Mouse (Mus musculus): ENCODE data around the gene Haspin.

Haspin gene

DNA sequence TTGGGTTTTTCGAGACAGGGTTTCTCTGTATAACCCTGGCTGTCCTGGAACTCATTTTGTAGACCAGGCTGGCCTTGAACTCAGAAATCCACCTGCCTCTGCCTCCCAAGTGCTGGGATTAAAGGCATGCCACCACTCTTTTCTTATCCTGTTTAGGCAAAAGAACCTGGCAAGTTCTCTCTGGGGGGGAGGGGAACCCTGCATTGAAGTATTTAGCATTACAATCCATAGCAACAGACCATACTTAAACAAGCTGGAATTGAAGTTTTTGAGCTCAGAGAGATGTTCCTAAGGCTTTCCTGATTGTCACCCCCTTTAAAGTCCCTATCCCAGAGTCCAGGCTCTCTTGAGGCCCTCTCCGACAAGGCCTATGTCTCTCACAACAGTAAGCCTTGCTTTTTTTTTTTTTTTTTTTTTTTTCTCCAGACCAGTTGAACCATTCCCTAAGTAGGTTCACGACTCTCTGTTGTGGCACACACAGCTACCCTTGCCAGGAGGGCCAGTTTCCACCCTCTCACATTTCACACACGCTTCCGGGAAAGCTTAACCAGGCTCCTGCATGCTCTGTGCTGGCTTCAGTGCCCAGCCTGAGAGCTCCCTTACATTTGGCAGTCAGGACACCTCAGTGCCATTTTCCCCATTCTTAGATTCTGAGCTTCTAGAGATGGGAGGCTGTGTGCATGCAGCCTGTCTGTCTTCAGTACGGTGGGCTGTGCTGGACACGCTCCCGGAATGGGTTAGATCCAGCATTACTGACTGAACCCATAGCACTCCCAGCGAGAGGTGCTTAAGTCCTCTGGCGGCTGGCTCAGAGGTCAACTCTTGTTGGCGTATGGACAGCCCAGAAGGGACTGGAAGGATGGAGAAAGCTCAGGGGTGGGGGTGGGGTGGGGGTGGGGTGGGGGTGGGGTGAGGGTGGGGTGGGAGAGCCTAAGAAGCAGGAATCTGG, 8.2 kb upstream of the Haspin start:
- no peak for DNase-seq (ENCODE audit: low spot score in 2 of 2)

DNA sequence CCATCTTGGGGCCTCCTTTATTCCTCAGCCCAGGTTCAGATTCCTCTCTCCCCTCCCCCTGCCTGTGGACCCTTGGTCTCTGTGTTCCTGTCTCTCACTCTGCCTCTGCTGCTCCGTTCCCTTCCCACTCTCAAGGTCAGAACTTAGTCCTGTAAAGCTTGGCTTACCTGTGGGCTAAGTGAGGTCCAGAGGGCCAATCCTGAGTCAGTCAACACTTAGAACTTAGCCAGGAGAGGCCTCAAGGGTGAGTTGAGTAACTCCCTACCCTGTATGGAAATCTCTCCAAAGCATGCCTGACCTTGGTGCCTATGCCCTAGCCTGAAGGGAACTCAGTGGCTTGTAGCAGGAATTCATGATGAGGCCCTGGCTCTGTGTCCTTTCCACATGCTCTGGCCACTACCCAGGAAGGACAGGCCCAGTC, 6.2 kb upstream of the Haspin start:
- DNase-seq (ENCODE audit: low spot score in 2 of 2): peak in 1 of 2 experiments; percentile 12

DNA sequence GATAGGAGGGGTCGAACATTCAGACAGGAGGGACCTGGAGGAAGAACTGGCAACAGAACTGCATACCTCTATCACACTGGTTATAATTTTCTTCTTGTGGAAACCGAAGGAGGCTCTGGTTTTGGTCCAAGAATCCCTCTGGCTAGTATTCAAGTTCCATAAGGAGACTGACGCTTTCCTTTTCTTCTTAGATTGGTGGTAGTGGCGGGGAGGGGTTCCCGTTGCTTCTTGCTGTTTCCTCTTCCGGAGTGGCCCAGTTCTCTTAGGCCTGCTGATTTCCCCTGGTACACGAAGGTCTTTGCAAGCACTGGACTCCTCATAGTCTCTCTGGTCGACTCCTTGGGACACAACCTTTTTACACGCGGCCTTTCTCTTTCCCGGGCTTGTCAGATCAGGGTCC, 978 bp downstream of the Haspin start:
- no peak for DNase-seq (ENCODE audit: low spot score in 2 of 2)

DNA sequence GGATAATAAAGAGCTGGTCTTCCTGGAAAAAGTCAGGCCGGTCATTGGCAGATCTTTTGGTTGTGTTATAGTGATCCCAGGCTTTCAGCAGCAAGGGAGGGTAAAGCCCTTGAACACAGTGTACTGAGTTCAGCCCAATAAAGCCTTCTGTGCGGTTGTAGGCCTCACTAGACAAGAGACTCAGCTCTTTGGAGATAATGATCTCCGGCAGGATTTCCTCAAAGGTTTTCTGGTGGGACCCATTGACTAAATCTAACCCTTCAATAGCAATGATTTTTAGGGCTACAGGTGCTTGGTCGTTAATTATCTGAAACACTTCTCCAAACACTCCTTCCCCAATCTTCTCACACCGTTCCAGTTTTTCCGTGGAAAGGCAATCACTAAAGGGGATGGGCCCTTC, 1.5 kb downstream of the Haspin start:
- DNase-seq (ENCODE audit: low spot score in 2 of 2): no peak

DNA sequence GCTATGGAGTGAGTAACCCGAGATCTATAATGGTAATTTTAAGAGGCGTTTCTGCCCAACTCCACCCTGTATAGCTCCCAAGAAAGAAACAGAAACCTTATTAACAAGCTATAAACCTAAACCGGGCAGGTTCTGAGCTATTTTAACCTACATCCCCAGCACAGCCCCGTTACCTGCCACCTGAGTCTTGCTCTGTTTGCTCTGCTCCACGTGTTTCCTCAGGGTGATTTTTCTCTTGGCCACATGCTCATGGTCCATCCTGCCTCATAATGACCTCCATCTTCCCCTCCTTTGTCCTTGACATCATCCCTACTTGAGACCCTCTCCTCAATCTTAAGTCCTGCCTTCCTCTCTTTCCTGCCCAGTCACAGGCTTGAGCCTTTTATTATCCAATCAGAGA, 3.9 kb downstream of the Haspin start:
- DNase-seq (ENCODE audit: low spot score in 2 of 2): no peak

DNA sequence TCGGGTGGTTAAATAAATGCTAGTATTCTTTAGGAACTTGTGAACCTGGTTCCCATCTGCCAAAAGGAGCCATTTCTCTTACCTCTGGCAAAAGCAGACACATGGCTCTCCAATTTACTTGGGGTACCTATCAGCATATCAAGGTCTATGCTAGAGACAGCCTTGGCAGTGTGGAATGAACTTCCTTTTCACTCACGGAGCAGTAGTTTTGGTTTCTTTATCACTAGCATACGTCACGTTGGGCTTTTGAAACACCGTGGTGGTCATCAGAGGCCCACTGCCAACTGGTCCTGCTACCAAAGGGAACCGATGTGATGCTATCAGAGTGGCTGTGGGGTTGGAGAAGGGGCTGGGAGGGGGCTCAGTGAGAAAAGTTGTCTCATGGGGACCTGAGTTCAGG, 5.1 kb downstream of the Haspin start:
- DNase-seq (ENCODE audit: low spot score in 2 of 2): no peak

DNA sequence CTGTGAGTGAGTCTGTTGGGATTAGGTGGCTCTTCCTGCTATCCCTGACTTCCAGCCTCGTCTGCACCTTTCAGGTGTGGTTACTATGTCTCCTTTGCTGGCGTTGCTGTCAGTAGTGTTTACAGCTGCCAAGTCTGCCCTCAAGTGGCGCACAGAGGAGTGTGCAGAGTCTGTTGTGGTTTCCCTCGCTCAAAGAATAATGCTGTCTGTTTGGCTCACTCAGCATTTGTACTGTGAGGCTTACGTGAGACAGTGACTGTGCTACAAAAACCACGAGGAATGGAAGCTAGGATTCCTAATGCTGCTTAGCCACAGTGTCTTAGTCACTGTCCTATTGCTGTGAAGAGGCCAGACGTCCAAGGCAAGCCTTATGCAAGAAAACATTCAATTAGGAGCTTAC, 7.1 kb downstream of the Haspin start:
- DNase-seq (ENCODE audit: low spot score in 2 of 2): no peak

DNA sequence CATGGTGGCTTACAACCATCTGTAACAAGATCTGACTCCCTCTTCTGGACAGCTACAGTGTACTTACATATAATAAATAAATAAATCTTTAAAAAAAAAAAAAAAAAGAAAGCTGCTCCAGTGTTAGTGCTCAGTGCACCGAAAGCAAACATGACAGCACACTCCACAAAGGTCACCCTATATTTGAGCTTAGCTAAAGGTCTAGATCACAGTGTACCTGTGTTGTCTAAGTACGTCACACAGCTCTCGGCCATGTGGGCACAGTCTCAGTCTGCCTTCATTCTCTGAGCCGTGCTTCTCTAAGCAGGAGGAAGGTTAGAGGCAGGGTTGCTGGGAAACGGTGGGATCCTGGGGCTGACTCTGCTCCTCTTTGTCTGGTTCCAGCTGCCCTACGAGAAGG, 11.6 kb downstream of the Haspin start:
- no peak for DNase-seq (ENCODE audit: low spot score in 2 of 2)

DNA sequence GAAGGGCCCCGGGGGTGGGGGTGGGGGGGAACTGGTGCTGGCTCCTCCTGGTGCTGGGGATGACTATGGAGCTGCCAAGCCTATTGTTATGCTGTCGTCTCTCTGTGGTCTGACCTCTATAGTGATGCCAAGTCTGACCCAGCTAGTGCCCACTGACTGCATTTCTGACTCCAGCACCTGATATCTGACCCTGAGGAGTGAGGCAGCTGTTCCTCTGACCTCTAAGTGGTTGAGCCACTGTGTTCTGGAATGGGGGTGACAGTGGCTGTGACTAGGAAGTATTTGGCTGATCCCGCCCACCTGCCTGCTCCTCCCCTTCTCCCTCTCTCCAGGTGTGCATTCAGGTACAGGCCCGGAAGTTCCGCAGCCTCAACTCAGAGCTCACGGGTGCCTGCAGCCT, 26.7 kb downstream of the Haspin start:
- no peak for DNase-seq (ENCODE audit: low spot score in 2 of 2)

DNA sequence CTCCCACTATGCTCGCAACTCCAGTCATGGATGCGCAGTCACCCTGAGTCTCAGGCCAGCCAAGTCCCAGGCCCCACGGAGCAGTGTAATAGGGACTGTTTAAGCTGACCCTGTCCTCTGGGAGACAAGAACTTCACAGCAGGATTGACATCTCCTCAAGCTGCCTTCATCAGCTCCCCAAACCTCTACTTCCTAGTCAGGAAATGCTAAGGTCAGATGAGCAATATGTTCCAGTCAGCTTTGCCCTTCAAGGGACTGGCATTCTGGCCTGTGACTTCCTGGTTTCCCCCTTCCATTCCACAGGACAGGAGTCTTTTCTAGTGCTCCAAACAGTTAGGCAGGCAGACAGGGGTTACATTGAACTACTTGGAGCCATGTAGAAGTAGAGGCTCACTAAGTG, 28.2 kb downstream of the Haspin start:
- no peak for DNase-seq (ENCODE audit: low spot score in 2 of 2)

DNA sequence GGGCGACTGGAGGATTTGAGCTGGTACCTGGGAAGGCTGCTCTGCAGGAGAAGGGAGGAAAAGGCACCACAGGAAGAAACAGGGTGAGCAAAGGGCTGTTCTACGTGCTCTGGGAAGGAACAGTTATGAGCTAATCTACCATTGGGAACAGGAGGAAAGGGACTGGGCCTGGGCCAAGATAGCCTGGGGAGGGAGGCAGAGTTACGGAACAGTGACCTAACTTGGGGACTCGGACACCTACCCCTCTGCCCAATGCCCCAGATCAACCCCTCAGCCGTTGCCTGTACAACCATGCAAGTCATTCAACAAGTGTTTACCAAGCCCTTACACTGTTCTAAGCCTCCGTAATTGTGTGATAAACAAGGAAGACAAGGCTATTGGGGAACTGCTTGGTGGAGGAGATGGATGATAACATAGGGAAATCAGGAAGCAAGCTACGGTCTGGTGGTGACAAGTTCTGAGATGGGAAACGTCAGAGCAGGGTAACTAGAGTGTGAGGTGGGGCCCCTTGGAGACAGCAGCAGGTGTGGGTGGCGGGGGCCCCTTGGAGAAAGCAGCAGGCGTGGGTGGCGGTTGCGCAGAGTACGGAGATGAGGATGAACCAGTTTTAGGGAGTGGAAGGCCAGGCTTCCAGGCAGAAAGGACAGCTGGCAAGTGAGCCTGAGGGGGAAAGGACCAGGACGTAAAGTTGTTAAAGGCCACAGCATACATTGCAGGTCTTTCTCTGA, 29.0 kb downstream of the Haspin start:
- peak in 1 of 2 experiments; percentile 16 for DNase-seq (ENCODE audit: low spot score in 2 of 2)

DNA sequence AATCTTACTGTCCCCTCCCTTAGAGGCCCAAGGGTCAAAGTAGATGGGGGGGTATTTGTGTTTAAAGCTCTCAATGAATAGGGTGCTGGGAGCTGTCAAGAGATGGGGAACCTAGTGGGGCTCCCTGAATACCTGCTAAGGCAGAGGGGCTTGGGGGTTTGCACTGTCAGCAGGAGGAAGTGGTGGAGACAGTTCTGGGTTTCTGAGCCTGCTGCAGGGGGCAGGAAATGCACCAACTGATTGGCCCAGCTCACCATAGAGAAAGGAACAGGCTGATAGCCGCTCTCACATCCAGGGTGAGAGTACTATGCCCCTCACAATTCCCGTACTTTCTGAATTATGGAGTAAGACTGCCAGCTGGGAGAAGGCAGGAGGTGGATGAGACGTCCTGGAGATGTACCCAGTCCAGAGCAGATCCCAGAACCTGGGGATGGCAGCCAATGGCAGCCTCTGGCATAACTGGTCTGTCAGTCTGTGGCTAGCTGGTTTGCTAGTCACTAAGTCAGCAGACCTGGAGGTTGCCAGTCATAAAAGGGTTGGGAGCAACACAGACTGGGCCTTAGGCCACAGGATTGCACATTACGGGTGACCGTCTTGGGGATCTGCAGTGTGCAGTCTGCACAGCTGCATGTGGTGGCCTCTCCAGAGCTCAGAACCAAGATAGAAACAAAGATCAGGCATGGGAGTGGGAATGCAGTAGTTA, 29.7 kb downstream of the Haspin start:
- DNase-seq (ENCODE audit: low spot score in 2 of 2): peak in 1 of 2 experiments; percentile 22

DNA sequence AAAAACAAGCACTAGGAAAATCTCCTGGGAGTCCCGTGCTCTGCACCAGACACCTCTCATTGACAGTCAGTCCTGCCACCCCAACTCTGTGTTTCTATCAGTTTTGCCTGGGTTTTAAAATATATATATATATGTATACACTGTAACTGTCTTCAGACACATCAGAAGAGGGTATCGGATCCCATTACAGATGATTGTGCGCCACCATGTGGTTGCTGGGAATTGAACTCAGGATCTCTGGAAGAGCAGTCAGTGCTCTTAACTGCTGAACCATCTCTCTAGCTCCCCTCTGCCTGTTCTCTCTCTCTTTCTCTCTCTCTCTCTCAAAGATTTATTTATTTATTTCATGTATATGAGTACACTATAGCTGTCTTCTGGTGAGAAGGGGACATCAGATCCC, 30.7 kb downstream of the Haspin start:
- DNase-seq (ENCODE audit: low spot score in 2 of 2): peak in 1 of 2 experiments; percentile 24

DNA sequence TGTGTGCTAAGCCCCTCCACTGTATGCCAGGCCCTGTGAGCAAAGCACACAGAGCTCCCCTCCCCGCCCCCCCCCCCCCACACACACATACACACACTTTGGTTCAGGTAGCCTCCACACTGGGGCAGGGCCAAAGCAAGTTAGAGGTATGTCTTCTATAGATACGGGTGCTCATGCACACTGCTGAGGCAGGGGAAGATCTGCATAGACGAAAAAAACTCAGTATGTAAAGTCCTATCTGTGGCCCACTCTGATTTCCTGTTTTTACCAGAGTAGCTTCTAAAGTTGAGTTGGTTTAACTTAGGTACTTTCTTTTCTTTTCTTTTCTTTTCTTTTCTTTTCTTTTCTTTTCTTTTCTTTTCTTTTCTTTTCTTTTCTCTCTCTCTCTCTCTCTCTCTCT, 32.8 kb downstream of the Haspin start:
- no peak for DNase-seq (ENCODE audit: low spot score in 2 of 2)

DNA sequence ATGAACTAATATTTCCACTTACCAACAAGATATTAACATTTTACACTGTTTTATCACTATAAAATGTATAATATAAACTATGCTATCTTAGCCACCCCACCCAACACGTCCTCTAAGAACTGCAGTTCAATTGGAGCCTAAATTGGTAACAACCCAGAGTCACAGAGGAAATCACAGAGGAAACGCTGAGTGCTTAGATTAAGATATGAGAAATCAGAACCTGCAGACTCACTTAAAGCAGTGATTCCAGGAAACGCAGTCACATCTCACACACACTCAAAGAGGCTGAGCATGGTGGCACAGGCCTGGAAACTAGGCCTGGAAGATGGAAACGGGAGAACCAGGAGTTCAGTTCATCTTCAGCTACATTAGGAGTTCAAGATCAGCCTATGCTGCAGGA, 36.8 kb downstream of the Haspin start:
- no peak for DNase-seq (ENCODE audit: low spot score in 2 of 2)

DNA sequence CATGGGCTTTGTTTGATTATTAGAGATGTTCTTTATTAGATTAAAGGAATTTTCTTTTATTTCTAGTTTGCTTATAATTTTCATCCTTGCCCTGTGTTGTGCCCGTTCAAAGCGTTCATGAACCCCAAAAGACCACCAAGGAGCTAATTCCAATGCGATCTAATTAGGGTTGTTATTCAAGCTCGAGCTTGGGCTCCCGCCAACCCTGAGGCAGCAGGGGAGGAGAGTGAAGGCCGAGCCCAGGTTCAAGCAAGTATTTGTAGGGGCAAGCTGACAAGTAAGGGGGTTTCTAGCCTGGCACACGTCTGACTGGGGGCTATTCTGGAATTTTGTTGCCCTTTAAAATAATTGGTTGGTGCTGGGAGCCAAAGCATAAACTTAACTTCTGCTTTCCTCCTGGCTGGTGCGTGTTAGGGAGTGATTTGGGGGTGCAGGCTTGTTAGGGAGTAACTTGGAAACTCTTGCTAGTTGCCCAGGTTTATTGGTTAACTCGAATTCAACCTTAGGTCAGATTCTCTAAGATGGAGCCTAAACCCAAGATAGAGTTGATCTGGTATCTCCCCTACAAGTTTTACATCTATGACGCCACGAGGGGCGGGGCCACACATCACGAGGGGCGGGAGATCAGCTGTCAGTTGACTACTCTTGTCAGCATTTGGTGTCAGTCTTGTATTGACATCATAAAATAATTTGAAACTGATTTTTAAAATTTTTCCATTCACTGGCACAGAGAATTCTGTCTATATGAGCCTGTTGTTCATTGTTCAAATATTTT, 37.9 kb downstream of the Haspin start:
- DNase-seq (ENCODE audit: low spot score in 2 of 2): no peak

DNA sequence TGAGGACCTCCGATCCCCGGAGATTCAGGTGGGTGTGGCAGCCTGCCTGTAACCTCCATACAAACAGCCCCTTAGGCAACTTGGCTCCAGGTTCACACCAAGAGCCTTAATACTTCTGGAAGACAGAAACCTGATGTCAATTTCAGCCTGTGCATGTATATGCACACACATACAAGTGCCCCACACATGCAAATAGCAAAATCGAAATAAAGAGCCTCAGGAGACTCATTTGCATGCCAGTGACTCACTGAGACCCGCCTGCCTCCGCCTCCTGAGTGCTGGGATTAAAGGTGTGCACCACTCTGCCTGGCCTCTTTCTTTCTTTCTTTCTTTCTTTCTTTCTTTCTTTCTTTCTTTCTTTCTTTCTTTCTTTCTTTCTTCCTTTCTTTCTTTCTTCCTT, 39.2 kb downstream of the Haspin start:
- no peak for DNase-seq (ENCODE audit: low spot score in 2 of 2)

DNA sequence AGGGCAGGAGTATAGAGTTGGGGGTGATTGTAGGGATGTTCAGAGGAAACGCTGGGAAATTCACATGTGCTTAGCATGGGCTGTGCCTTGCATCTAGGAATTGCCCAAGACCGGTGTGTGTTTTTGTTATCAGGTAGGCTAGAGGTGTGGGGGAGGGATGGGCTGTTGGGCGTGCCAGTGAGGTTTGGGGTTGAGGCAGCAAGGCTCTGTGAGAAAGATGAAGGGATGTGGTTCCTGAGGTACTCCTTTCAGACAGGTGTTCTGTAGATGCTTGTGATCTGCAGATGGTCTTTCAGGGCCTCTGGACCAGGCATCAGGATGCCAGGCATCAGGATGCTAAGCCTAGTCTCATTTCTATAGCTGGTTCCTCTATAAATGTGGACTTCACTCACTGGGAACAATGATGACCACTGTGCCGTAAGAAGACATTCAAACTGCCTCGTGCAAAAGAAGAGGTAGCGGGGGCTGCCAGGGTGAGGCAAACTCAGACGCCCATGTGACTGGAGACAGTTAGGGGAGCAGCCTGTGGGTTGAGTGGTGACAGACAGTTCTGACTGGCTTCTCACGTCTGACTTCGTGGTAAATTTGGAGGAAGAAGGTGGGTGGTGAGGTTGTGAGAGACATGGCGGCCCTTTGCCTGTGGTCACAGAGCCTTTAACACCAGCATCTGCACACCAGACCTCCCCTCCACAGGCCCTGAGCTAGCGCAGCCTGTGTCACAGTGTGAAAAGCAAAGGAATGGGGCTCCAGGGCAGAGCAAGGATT, 43.7 kb downstream of the Haspin start:
- DNase-seq (ENCODE audit: low spot score in 2 of 2): no peak

DNA sequence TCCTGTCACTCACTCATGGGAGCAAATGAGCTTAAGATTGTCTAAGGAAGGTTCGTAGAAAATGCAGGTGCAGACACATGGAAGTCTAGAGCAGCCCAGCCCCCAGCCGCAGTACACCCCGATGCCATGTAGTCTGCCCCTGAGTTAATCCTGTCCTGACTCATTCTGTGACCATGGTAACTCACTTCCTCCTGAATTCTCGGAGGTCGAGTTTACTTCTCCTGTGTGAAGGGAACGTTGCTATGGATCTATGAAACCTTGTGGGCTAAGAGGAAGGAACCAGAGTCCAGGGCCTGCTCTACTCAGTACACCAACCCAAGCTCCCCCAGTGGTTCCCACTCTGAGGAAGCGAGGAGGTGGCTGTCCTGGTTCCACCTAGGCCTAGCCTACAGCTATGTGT, 45.2 kb downstream of the Haspin start:
- no peak for DNase-seq (ENCODE audit: low spot score in 2 of 2)

DNA sequence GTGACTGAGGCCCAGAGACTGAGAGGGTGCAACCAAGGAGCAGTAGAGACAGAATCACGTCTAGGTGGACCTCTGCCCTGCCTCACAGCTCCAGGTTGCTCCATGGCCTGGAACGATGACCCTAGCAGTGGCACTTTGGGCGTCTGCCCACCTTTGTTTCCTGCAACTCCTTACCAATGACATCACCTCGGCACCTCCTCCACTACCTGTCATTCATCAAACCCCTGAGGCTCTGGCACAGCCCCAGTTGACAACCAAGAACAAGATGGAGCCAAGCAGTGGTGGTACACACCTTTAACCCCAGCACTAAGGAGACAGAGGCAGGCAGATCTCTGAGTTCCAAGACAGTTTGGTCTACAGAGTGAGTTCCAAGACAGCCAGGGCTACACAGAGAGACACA, 46.0 kb downstream of the Haspin start:
- DNase-seq (ENCODE audit: low spot score in 2 of 2): no peak

DNA sequence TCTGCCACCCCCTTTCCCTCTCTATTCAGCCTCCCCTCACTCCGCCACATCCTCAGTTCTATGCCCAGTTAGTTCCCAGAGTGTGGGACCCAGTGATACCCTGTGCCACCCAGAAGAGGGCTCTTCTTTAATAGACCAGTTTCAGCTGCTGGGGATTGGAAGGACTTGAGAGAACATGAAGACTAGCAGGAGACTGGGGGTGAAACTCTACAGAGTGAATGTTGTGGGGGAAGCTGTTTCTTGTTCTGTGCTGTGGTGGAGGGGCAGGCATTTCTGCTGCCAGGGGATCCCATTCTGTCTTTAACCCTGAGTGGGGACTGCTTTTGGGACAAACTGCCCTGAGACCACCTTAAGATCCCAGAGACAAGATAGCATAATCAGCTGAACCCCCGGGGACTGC, 47.3 kb downstream of the Haspin start:
- DNase-seq (ENCODE audit: low spot score in 2 of 2): no peak

Measured in urinary bladder, postnatal 36 days (tissue).